Mouse (Mus musculus): ENCODE data around the gene Brox.

- TF ChIP-seq EP300 (IDR thresholded peaks at IDR 0.05; ENCODE audit: insufficient read depth, low read depth, low read length) (no peak), CTCF (IDR thresholded peaks at IDR 0.05) (no peak), POLR2A (IDR thresholded peaks at IDR 0.05; ENCODE audit: insufficient read depth, low read depth, low read length) (no peak)
These were observed 15.0 kb upstream of the Brox start for GRCm38 (mm10) chr1:183312076-183312475.
